Mouse (Mus musculus): ENCODE data around the gene Itga11.

- TF ChIP-seq CTCF (IDR thresholded peaks at IDR 0.05; ENCODE audit: extremely low read depth, insufficient read length, insufficient replicate concordance, low read depth, low read length) (no peak), POLR2A (IDR thresholded peaks at IDR 0.05; ENCODE audit: low read depth, low read length) (no peak)
These were observed 6.7 kb downstream of the Itga11 start for GRCm38 (mm10) chr9:62684311-62684710.

Measured in small intestine, adult 2 months (tissue).